Mouse (Mus musculus) liver, postnatal 0 days (tissue): ENCODE measurements at regions not wholly inside any gene's neighbourhood (a gene's known extent, or its start where the extent isn't known, plus 50 kb on each side); places are given as distances from the start of the nearest gene placed in this dataset.
A peak's percentile ranks its signal among the peaks of the same experiment; 100 is the strongest.

Source experiments
- CTCF ChIP-seq: sonication (generic); IDR thresholded peaks from 2 replicates; pipeline ENCODE4 v1.5.1; 2016; ENCODE audit warnings: antibody characterized with exemption, low read depth
- EP300 ChIP-seq: IDR thresholded peaks from 2 replicates; pipeline ENCODE4 v1.6.1; 2016; ENCODE audit warnings: antibody characterized with exemption, low read depth, mild to moderate bottlenecking

DNA sequence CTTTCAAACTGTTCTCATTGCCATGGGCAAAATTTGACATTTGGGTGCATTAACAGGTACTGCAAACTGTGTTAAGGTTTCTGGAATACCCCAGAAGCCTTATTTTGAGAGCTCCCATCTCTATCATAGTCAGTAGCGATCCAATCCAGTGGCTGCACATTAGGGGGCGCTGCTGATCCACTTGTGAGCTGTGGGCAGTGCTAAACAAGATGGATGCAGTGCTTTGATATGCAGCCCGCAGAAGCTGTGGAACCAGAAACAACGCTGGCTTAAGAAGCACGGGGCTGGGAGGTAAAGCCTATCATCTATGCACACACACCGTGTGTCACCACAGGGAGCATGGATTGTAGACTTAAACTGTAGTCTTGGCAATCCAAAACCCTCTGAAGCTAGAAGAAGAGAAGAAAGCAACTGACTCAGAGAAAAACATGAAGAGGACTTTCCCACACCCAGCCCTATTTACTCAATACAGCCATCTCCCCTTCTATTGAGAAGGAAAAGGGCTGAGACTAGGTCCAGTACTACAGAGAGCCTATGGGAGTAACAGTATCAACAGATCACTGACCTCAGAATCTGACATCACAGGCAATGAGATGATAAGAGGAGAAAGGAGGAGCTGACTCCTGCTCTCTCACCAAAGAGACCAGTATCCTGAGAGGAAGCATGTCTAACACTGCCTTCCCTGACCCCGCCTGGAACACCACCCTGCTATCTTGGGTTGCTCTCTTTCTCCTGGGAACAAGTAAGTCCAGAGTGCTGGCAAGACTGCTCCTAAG, 83.1 kb upstream of the 2210010C04Rik start:
- TF ChIP-seq CTCF = peak; percentile 80
- TF ChIP-seq EP300 = no peak
